Mouse (Mus musculus) spleen, adult 2 months (tissue): Measurements from ENCODE around the gene Ankrd52. TPM values are rescaled to one million over a fixed set of nuclear protein-coding genes. Genes with fewer than 3 reads are reported as not detected.

Experiments
- DNase-seq, 2 experiments: peaks; one replicate each; pipeline versions ENCODE4 v3.0.0 to v3.0.0-alpha.2; 2012 to 2021; ENCODE audit warnings: low spot score in 2 of 2, low read depth in 1 of 2
- H3K27ac ChIP-seq: fragments of 200-500 bp; 2 replicates; pipeline ENCODE4 v1.5.1; 2012; ENCODE audit warnings: low read length, inconsistent platforms; ENCODE audit not compliant: insufficient read depth
- H3K27me3 ChIP-seq: fragments of 200-500 bp; 2 replicates; pipeline ENCODE4 v1.6.1; 2012; ENCODE audit warnings: mild to moderate bottlenecking, moderate library complexity, low read length, inconsistent platforms; ENCODE audit not compliant: control insufficient read depth, insufficient read depth
- H3K36me3 ChIP-seq: fragments of 200-500 bp; 2 replicates; pipeline ENCODE4 v1.6.1; 2012; ENCODE audit warnings: mild to moderate bottlenecking, low read length, inconsistent platforms; ENCODE audit not compliant: control insufficient read depth, insufficient read depth
- H3K4me1 ChIP-seq: fragments of 200-500 bp; 2 replicates; pipeline ENCODE4 v1.6.1; 2011; ENCODE audit warnings: inconsistent platforms; ENCODE audit not compliant: control insufficient read depth, insufficient read depth, insufficient read length
- H3K4me3 ChIP-seq: fragments of 200-500 bp; 2 replicates; pipeline ENCODE4 v1.5.1; 2011; ENCODE audit warnings: mild to moderate bottlenecking, inconsistent platforms; ENCODE audit not compliant: insufficient read depth, insufficient read length; ENCODE audit errors: extremely low read depth
- CTCF ChIP-seq: fragments of 200-500 bp; IDR thresholded peaks from 2 replicates; pipeline ENCODE4 v1.5.1; 2011; ENCODE audit warnings: mild to moderate bottlenecking, inconsistent platforms; ENCODE audit not compliant: insufficient read depth, insufficient read length, insufficient replicate concordance; ENCODE audit errors: extremely low read depth
- POLR2A ChIP-seq: fragments of 200-500 bp; IDR thresholded peaks from 2 replicates; pipeline ENCODE4 v1.6.1; 2011; ENCODE audit warnings: low read depth, low read length, inconsistent platforms
- WGBS: fragments of 180-500 bp; shearing (Covaris S2); methylation state at CpG from one replicate; pipeline ENCODE4 v1.1.7; 2018; 5-methylcytosine and 5-hydroxymethylcytosine counted together
- polyA plus RNA-seq: library from polyadenylated mRNA; depleted of rRNA; stranded (reverse); fragments of >200 nt; gene quantifications from 2 replicates; pipeline ENCODE4 v1.2.3, GENCODE M21; 2012

Ankrd52 gene
- polyA plus RNA-seq, 1 experiment, result 31.1 TPM

DNA sequence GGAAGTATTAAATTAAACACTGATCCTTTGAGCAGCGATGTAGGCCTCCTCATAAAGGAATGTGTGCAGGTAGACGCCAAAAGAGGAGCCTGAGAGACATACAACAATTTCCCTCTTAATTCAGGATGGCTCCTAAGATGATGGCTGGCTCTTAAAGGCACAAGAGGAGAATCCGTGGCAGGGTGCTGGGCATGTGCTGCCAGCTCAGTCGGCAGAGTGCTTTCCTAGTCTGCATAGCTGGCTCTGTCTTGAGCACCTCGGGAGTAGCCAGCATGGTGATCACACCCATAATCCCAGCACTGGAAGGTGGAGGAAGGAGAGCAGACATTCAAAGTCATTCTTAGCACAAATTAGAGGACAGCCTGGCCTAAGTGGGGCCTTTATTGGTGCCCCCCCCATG, 59.0 kb downstream of the Ankrd52 start:
- WGBS, result 72% methylated on average over 5 of the region's 5 CpGs
- Histone ChIP-seq H3K27ac (peak overlapping the region; percentile 94), H3K4me3 (no peak overlapping the region), H3K27me3 (no peaks in the 10 kb centered on the region), H3K4me1 (peaks cover 50% of the 10 kb centered on the region), H3K36me3 (peaks cover 14% of the 10 kb centered on the region)
- no peak for TF ChIP-seq POLR2A
- DNase-seq, result no peak

DNA sequence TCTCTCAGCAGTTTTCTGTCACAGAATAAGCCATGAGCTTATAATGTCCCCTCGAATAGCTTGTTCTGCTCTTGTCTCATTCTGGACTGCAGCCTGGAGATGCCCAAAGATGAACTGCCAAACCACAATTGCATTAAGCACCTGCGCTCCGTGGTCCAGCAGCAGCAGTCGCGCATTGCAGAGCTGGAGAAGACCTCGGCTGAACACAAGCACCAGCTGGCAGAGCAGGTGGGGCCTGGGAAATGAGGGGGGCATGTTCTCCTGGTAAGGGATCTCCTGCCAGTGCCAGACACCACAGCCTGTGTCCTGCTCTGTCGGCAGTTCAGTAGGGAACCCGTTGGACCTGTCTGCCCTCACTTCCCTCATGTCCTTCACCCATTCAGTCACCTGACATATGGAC, 59.5 kb downstream of the Ankrd52 start:
- H3K36me3 ChIP-seq, result peaks cover 14% of the 10 kb centered on the region
- 38% methylated on average over 8 of the region's 8 CpGs for WGBS
- H3K27ac ChIP-seq, result peak overlapping the region; percentile 63
- H3K4me1 ChIP-seq, result peaks cover 50% of the 10 kb centered on the region
- no peaks in the 10 kb centered on the region for H3K27me3 ChIP-seq
- no peak for TF ChIP-seq CTCF
- TF ChIP-seq POLR2A, result no peak
- DNase-seq, result no peak
- H3K4me3 ChIP-seq, result no peak overlapping the region

DNA sequence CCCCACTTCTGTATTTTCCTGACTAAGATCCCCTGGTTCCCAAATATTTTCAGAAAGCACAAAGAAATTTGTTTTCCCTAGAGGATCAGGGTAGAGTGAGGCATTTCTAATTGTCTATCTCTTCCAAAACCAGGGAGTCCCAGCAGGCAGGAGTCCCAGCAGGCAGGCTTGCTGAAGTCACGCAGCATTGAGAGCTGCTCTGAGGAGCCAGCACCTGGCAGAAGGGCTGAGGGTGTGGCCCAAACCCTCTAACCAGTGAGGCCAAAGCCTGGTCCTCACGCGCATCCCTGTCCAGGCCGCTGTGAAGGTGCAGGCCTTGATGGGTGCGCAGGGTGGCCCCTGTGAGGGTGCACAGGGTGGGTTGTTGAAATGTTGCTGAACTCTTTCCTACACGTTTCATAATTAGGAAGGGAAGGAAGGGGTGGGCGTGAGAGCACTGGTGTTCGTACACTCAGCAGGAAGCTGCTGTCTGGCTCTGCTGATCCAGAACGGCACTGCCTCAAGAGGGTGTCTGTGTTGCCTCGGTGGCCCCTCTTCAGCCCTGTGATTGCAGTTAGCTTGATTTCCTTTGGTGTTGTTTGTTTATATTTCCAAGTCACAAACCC, 61.9 kb downstream of the Ankrd52 start:
- peak overlapping the region; percentile 99 for H3K27ac ChIP-seq

DNA sequence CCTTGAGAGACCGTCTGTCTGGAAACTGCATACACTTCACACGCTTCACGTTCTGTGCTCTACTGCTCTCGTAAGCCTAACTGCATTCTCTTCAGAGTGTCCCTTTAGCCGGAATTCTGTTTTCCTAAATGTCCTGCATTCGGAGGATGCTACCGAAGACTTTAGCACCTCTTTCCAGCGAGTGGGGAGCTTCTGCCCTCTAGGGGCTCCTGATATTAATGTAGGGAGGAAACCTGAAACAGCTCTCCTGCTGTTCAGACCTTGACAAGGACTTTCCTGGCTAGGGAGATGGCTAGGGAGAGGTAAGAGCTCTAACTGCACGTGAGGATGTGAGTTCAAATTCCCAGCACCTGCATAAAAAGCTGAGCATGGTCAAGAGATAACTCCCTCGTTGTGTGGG, 63.5 kb downstream of the Ankrd52 start:
- peak overlapping the region; percentile 99 for H3K27ac ChIP-seq
- no peak overlapping the region for H3K4me3 ChIP-seq
- peaks cover 14% of the 10 kb centered on the region for H3K36me3 ChIP-seq
- TF ChIP-seq POLR2A (no peak), CTCF (peak; percentile 56; the same call in 1 of the 2 replicates)
- peak in 1 of 2 experiments; percentile 42 for DNase-seq
- WGBS, result 60% methylated on average over 10 of the region's 10 CpGs
- H3K27me3 ChIP-seq, result no peaks in the 10 kb centered on the region
- peaks cover 36% of the 10 kb centered on the region for H3K4me1 ChIP-seq

More for the DNA sequence above, 61.9 kb downstream of the Ankrd52 start:
- WGBS, result 26% methylated on average over 10 of the region's 10 CpGs
- peak; percentile 76 to 81 for DNase-seq
- Histone ChIP-seq H3K27me3 (no peaks in the 10 kb centered on the region), H3K4me1 (peaks cover 46% of the 10 kb centered on the region), H3K36me3 (peaks cover 14% of the 10 kb centered on the region), H3K4me3 (no peak overlapping the region)
- TF ChIP-seq CTCF, result no peak
- no peak for TF ChIP-seq POLR2A

DNA sequence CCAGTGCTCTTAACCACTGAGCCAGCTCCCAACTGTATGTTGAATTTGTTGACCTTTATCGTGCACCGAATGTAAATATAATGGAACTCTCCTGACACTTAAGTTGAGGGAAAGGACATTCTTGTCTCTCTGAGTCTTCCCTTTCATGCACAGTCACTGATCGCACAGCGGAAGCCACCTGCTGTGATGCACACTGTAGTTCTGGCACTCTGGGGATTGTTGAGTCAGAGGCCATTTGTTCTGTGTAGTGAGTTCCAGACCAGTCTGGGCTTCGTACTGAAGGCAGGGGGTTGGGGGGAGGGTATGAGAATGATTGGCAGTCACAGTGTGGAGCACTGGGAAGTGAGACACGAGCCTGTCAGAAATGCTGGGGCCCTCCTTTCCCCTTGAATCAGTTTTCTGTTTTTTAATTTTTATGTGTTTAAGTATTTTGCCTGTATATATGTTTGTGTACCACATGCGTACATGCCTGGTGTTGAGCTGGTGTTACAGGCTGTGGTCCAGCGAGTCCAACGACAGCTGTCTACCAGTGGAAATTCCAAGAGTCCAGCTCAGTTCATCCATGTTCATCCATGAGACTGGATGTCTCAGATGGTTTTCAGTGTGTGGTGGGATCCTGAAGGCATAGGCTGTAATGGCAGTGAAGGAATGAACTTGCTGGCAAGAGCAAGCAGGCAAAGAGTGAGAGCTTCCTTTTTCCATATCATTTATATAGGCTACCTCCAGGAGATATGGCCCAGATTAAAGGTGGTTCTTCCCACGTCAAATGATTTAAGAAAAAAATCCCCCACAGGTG, 64.6 kb downstream of the Ankrd52 start:
- Histone ChIP-seq H3K4me1 (peaks cover 27% of the 10 kb centered on the region), H3K27ac (no peak overlapping the region), H3K4me3 (no peak overlapping the region), H3K36me3 (peaks cover 14% of the 10 kb centered on the region), H3K27me3 (no peaks in the 10 kb centered on the region)
- TF ChIP-seq CTCF (no peak), POLR2A (no peak)
- 94% methylated on average over 10 of the region's 10 CpGs for WGBS
- DNase-seq, result no peak

DNA sequence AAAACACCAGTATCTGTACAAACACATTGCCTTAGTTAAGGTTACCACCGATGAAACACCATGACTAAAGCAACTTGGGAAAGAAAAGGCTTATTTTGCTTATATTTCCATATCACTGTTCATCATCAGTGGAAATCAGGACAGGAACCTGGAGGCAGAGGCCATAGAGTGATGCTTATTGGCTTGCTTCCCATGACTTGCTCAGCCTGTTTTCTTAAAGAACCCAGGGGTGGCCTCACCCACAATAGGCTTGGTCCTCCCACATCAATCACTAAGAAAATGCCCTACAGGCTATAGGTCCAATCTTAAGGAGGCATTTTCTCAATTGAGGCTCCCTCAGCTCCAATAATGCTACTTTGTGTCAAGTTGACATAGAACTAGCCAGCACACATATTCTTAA, 65.8 kb downstream of the Ankrd52 start:
- Histone ChIP-seq H3K4me3 (no peak overlapping the region), H3K27ac (no peak overlapping the region), H3K4me1 (peaks cover 19% of the 10 kb centered on the region), H3K27me3 (no peaks in the 10 kb centered on the region), H3K36me3 (peaks cover 7% of the 10 kb centered on the region)
- TF ChIP-seq CTCF, result no peak
- no peak for DNase-seq
- WGBS, result 92% methylated on average over 1 of the region's 1 CpGs

DNA sequence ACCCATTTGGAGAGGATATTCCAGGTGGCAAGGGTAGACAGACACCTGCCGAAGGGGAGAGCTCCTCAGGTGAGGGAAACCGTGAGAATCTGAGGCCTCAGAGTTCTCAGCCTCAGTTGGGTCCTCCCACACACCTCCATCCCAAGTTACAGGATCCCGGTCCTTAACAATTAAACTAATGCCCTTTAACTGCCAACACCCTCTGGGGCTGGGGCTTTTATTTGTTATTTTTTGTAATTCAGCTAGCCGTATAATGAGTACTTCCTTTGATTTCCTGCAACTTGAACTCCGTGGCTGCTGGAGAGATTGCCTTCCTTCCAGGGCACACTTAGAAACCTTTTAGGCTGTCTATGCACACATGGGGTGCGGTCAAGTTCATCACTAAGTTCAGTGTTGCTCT, 67.4 kb downstream of the Ankrd52 start:
- TF ChIP-seq POLR2A, result no peak
- no peak for TF ChIP-seq CTCF
- no peak for DNase-seq
- H3K27me3 ChIP-seq, result no peaks in the 10 kb centered on the region
- H3K4me3 ChIP-seq, result no peak overlapping the region
- no peaks in the 10 kb centered on the region for H3K36me3 ChIP-seq
- no peak overlapping the region for H3K27ac ChIP-seq
- WGBS, result 67% methylated on average over 6 of the region's 6 CpGs
- H3K4me1 ChIP-seq, result peaks cover 9% of the 10 kb centered on the region; the same call in 1 of the 2 replicates
